ENCODE assay signal across 8 mouse cellular contexts in the genomic region with DNA sequence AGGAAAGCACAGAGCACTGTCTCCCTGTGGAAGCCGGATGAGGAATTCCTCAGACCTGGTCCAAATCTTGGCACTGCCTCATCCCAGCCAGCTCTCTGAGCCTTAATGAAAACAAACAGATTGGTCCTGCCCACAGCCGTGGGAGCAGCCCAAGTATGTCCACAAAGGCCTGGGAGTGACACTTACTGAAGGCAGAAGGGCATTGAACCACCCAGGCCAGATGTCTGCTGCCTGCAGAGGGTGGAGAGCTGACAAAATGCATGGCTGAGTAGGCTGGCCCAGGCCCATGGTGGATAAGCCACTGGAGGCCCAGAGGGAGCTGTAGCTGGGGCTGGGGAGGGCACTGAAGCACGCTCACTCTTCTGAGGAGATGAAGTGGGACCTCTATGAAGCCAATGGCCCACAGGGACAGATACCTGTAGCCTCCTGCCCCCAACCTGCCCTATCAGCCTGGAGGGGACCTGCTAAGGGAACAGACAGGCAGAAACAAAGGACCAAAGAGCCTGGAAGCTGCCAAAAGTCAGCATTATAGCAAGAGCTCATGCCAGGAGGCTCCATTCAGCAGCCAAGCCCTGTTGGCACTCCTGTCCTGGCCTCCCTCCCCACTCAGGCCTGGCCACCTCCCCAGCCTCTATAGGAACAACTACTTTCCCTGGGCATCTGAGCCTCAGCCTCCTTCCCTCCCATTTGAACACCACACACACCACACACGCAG. TPM values are rescaled to one million over a fixed set of nuclear protein-coding genes. Genes with fewer than 3 reads are reported as not detected.
DNase-seq lines count a peak whose midpoint lies in the region; ATAC-seq and TF ChIP-seq lines count a peak whose summit lies in the region.

No protein-coding gene starts in this region.

- no peak overlapping the region for H3K4me3 ChIP-seq in lung, embryonic 14.5 days (ENCODE audit: low read depth, low read length)
- H3K4me3 ChIP-seq in lung, adult 2 months (replicated peaks; ENCODE audit: extremely low read depth, low read depth, low read length): no peak overlapping the region
- H3K4me3 ChIP-seq in embryonic facial prominence, embryonic 11.5 days (ENCODE audit: low read depth, low read length): no peak overlapping the region
- no peak overlapping the region for H3K4me3 ChIP-seq in intestine, embryonic 16.5 days (ENCODE audit: low read length)
- H3K4me3 ChIP-seq in midbrain, postnatal 0 days (ENCODE audit: low read depth, low read length): no peak overlapping the region
- no peak overlapping the region for H3K4me3 ChIP-seq in thymus, adult 2 months (ENCODE audit: control insufficient read depth, insufficient read depth, low read length)

- no peak for TF ChIP-seq CTCF in lung, embryonic 14.5 days (IDR thresholded peaks at IDR 0.05; ENCODE audit: low read depth)
- TF ChIP-seq CTCF in lung, adult 2 months (IDR thresholded peaks at IDR 0.05; ENCODE audit: insufficient read depth, low read length): no peak
- no peak for TF ChIP-seq CTCF in midbrain, postnatal 0 days (IDR thresholded peaks at IDR 0.05)
- no peak for TF ChIP-seq CTCF in thymus, adult 2 months (IDR thresholded peaks at IDR 0.05; ENCODE audit: borderline replicate concordance, control insufficient read depth, extremely low read depth, insufficient read depth, low read length, poor library complexity)

- no peak overlapping the region for H3K4me2 ChIP-seq in lung, embryonic 14.5 days
- no peak overlapping the region for H3K4me2 ChIP-seq in embryonic facial prominence, embryonic 11.5 days (ENCODE audit: low read depth, low read length)
- no peak overlapping the region for H3K4me2 ChIP-seq in intestine, embryonic 16.5 days (ENCODE audit: low read depth, low read length)
- H3K4me2 ChIP-seq in midbrain, postnatal 0 days (ENCODE audit: low read depth, low read length, poor library complexity, severe bottlenecking): no peak overlapping the region

- TF ChIP-seq POLR2A in lung, adult 2 months (IDR thresholded peaks at IDR 0.05; ENCODE audit: borderline replicate concordance, extremely low read depth, low read depth, low read length): no peak
- TF ChIP-seq POLR2A in thymus, adult 2 months (IDR thresholded peaks at IDR 0.05; ENCODE audit: control insufficient read depth, extremely low read depth, insufficient read depth, low read length, poor library complexity): no peak

- H3K9ac ChIP-seq in lung, embryonic 14.5 days: no peak overlapping the region
- H3K9ac ChIP-seq in embryonic facial prominence, embryonic 11.5 days (replicated peaks; ENCODE audit: low read length): 0 out of 2 replicates have a peak overlapping the region, but pooled peaks have one; percentile 28
- no peak overlapping the region for H3K9ac ChIP-seq in intestine, embryonic 16.5 days (ENCODE audit: low read depth, low read length)
- H3K9ac ChIP-seq in midbrain, postnatal 0 days (replicated peaks; ENCODE audit: low read length, poor library complexity, severe bottlenecking): 0 out of 2 replicates have a peak overlapping the region, but pooled peaks have one; percentile 1

- no peaks in the 10 kb centered on the region for H3K27me3 ChIP-seq in lung, embryonic 14.5 days (ENCODE audit: insufficient read depth, low read length)
- no peaks in the 10 kb centered on the region for H3K27me3 ChIP-seq in embryonic facial prominence, embryonic 11.5 days (ENCODE audit: control insufficient read depth, insufficient read depth, low read length)
- no peaks in the 10 kb centered on the region for H3K27me3 ChIP-seq in intestine, embryonic 16.5 days (replicated peaks; ENCODE audit: control insufficient read depth, insufficient read depth, low read length)
- no peaks in the 10 kb centered on the region for H3K27me3 ChIP-seq in midbrain, postnatal 0 days (ENCODE audit: insufficient read depth, low read length)
- no peaks in the 10 kb centered on the region for H3K27me3 ChIP-seq in thymus, adult 2 months (ENCODE audit: control insufficient read depth, insufficient read depth, low read length)

- peaks cover 49% of the 10 kb centered on the region for H3K4me1 ChIP-seq in lung, embryonic 14.5 days (ENCODE audit: insufficient read depth)
- no peaks in the 10 kb centered on the region; the same call in 1 of the 2 replicates for H3K4me1 ChIP-seq in lung, adult 2 months (ENCODE audit: control insufficient read depth, insufficient read depth, low read length)
- peaks cover 26% of the 10 kb centered on the region for H3K4me1 ChIP-seq in embryonic facial prominence, embryonic 11.5 days (ENCODE audit: control insufficient read depth, insufficient read depth, low read length)
- H3K4me1 ChIP-seq in intestine, embryonic 16.5 days (ENCODE audit: control insufficient read depth, insufficient read depth, low read length): peaks cover 48% of the 10 kb centered on the region
- H3K4me1 ChIP-seq in midbrain, postnatal 0 days (ENCODE audit: insufficient read depth, low read length): peaks cover 26% of the 10 kb centered on the region
- peaks cover 12% of the 10 kb centered on the region for H3K4me1 ChIP-seq in thymus, adult 2 months (replicated peaks; ENCODE audit: control insufficient read depth, insufficient read depth, low read length)

- 31% methylated on average over 4 of the region's 4 CpGs for WGBS in lung, embryonic 14.5 days
- 50% methylated on average over 4 of the region's 4 CpGs for WGBS in lung, adult 2 months
- 46% methylated on average over 4 of the region's 4 CpGs for WGBS in embryonic facial prominence, embryonic 11.5 days
- 45% methylated on average over 4 of the region's 4 CpGs for WGBS in intestine, embryonic 16.5 days
- WGBS in midbrain, postnatal 0 days: 31% methylated on average over 4 of the region's 4 CpGs
- WGBS in thymus, adult 2 months: 93% methylated on average over 4 of the region's 4 CpGs

- no peaks in the 10 kb centered on the region for H3K36me3 ChIP-seq in lung, embryonic 14.5 days (ENCODE audit: insufficient read depth)
- no peaks in the 10 kb centered on the region for H3K36me3 ChIP-seq in embryonic facial prominence, embryonic 11.5 days (replicated peaks; ENCODE audit: control insufficient read depth, insufficient read depth, low read depth, low read length)
- no peaks in the 10 kb centered on the region for H3K36me3 ChIP-seq in intestine, embryonic 16.5 days (ENCODE audit: control insufficient read depth, insufficient read depth, low read length)
- H3K36me3 ChIP-seq in midbrain, postnatal 0 days (ENCODE audit: insufficient read depth, low read length): 0 out of 2 replicates have a peak, but pooled peaks cover 3% of the 10 kb centered on the region
- no peaks in the 10 kb centered on the region for H3K36me3 ChIP-seq in thymus, adult 2 months (ENCODE audit: control insufficient read depth, insufficient read depth, low read length)

- no peaks in the 10 kb centered on the region for H3K9me3 ChIP-seq in lung, embryonic 14.5 days (ENCODE audit: low read depth, low read length)
- H3K9me3 ChIP-seq in embryonic facial prominence, embryonic 11.5 days (replicated peaks; ENCODE audit: control insufficient read depth, low read length): no peaks in the 10 kb centered on the region
- no peaks in the 10 kb centered on the region for H3K9me3 ChIP-seq in intestine, embryonic 16.5 days (ENCODE audit: control insufficient read depth, low read length)
- no peaks in the 10 kb centered on the region for H3K9me3 ChIP-seq in midbrain, postnatal 0 days (ENCODE audit: low read length)

- H3K27ac ChIP-seq in lung, embryonic 14.5 days (ENCODE audit: low read depth): peak overlapping the region; percentile 47; the same call in 1 of the 2 replicates
- no peak overlapping the region; the same call in 1 of the 2 replicates for H3K27ac ChIP-seq in embryonic facial prominence, embryonic 11.5 days (replicated peaks; ENCODE audit: low read depth, low read length)
- peak overlapping the region; percentile 3; the same call in 1 of the 2 replicates for H3K27ac ChIP-seq in intestine, embryonic 16.5 days (ENCODE audit: low read length)
- H3K27ac ChIP-seq in midbrain, postnatal 0 days (ENCODE audit: low read depth, low read length): peak overlapping the region; percentile 32; the same call in 1 of the 2 replicates
- no peak overlapping the region for H3K27ac ChIP-seq in thymus, adult 2 months (ENCODE audit: control insufficient read depth, insufficient read depth, low read length)

- peak; percentile 14; the same call in 1 of the 2 replicates for ATAC-seq in lung, embryonic 14.5 days (ENCODE audit: insufficient read depth)
- ATAC-seq in embryonic facial prominence, embryonic 11.5 days (replicated peaks; ENCODE audit: insufficient number of reproducible peaks, low FRiP score, low TSS enrichment, low read depth): no peak
- ATAC-seq in intestine, embryonic 16.5 days: no peak
- ATAC-seq in midbrain, postnatal 0 days (ENCODE audit: low FRiP score): no peak

- DNase-seq in lung, embryonic 14.5 days: peak; percentile 60
- DNase-seq in lung, adult 2 months: no peak
- DNase-seq in embryonic facial prominence, embryonic 11.5 days (ENCODE audit: low spot score): no peak
- DNase-seq in midbrain, postnatal 0 days (ENCODE audit: low spot score): peak; percentile 86
- no peak for DNase-seq in thymus, adult 2 months
- DNase-seq in layer of hippocampus, adult 9-11 months: no peak
- no peak for DNase-seq in urinary bladder, adult 2 months (ENCODE audit: low spot score)

RNA-seq across cellular contexts. Expression of a gene that starts 54.6 kb away (rescaled TPM):
- 9.9 and 10.9 TPM in 2 replicates for polyA plus RNA-seq in lung, embryonic 14.5 days (2014; fragmentation: Nextera tagmentation; extraction: Ambion mirVana)
- polyA plus RNA-seq in lung, adult 2 months (2012; rRNA removed): 12.6 and 16.8 TPM in 2 replicates
- 13.6 and 15.1 TPM in 2 replicates for polyA plus RNA-seq in embryonic facial prominence, embryonic 11.5 days (2014; fragmentation: Nextera tagmentation; extraction: Ambion mirVana)
- 5.1 and 5.5 TPM in 2 replicates for polyA plus RNA-seq in intestine, embryonic 16.5 days (2015; fragmentation: Nextera tagmentation; extraction: Ambion mirVana)
- total RNA-seq in midbrain, postnatal 0 days (2014; rRNA removed): 125 and 131 TPM in 2 replicates
- polyA plus RNA-seq in midbrain, postnatal 0 days (2015; fragmentation: Nextera tagmentation; extraction: Ambion mirVana): 10.6 and 11.8 TPM in 2 replicates
- 48.7 and 69.3 TPM in 2 replicates for polyA plus RNA-seq in thymus, adult 2 months (2012; rRNA removed)
- 15.0 and 21.0 TPM in 2 replicates for polyA plus RNA-seq in urinary bladder, adult 2 months (2012; rRNA removed)

Comparison
In these comparisons a context has a peak if more than half of its experiments do, and no peak if none do; other contexts are left out.
1. DNase-seq: peak in lung, embryonic 14.5 days (single experiment) and midbrain, postnatal 0 days (single experiment); none in lung, adult 2 months (single experiment), embryonic facial prominence, embryonic 11.5 days (single experiment), thymus, adult 2 months (single experiment), layer of hippocampus, adult 9-11 months (single experiment) and urinary bladder, adult 2 months (single experiment).
2. H3K27ac ChIP-seq: peak in lung, embryonic 14.5 days (single experiment), intestine, embryonic 16.5 days (single experiment) and midbrain, postnatal 0 days (single experiment); none in embryonic facial prominence, embryonic 11.5 days (single experiment) and thymus, adult 2 months (single experiment).
3. H3K9ac ChIP-seq: peak in embryonic facial prominence, embryonic 11.5 days (single experiment) and midbrain, postnatal 0 days (single experiment); none in lung, embryonic 14.5 days (single experiment) and intestine, embryonic 16.5 days (single experiment).